Mouse (Mus musculus) bone marrow, adult 2 months (tissue): ENCODE measurements at regions not wholly inside any gene's neighbourhood (a gene's known extent, or its start where the extent isn't known, plus 50 kb on each side); places are given as distances from the start of the nearest gene placed in this dataset.
"Not testable (repeated sequence)": the region's sequence is repeated elsewhere in the genome, so short reads cannot be mapped to it uniquely, and the experiment has no call there.

Experiments
- H3K27ac ChIP-seq: fragments of 200-500 bp; 2 replicates; pipeline ENCODE4 v1.5.1; 2012; ENCODE audit warnings: low read depth, mild to moderate bottlenecking, control low read depth, inconsistent platforms, low read length; ENCODE audit not compliant: control insufficient read depth, poor library complexity, insufficient read depth
- H3K4me1 ChIP-seq: fragments of 200-500 bp; 2 replicates; pipeline ENCODE4 v1.6.1; 2011; ENCODE audit warnings: low read length; ENCODE audit not compliant: control insufficient read depth, insufficient read depth
- H3K4me3 ChIP-seq: fragments of 200-500 bp; replicated peaks from 2 replicates; pipeline ENCODE3; 2011; ENCODE audit warnings: mild to moderate bottlenecking, low read depth, low read length, control low read depth; ENCODE audit not compliant: control insufficient read depth
- CTCF ChIP-seq: fragments of 200-500 bp; IDR thresholded peaks from 2 replicates; pipeline ENCODE4 v1.5.1; 2011; ENCODE audit warnings: low read length, control low read depth; ENCODE audit not compliant: control insufficient read depth, insufficient read depth
- POLR2A ChIP-seq: fragments of 200-500 bp; IDR thresholded peaks from 2 replicates; pipeline ENCODE4 v1.6.1; 2011; ENCODE audit warnings: low read depth, mild to moderate bottlenecking, control low read depth, low read length, borderline replicate concordance; ENCODE audit not compliant: control insufficient read depth
- WGBS: fragments of 180-500 bp; shearing (Covaris S2); methylation state at CpG from one replicate; pipeline ENCODE4 v1.1.7; 2018; 5-methylcytosine and 5-hydroxymethylcytosine counted together

DNA sequence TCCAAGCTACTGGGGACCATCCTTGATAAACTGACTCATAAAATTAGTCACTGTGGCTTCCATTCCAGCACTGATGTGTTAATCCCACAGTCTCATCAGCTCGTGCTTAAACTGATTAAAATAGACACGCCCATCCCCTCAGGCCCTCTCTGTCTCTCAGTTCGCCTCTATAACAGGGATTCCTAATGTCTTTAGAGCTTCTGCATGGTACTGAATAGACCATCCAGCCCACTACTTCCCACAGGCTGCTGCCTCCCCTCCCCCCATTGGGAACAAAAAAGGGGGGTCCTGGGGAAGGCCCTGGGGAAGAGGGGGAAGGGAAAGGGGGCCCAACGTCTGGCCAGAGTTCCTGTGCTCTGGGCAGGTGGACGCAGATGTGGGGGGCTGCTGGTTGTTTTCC lies 119.7 kb upstream of the Kctd3 start:
- no peak overlapping the region for H3K27ac ChIP-seq
- H3K4me1 ChIP-seq: no peaks in the 10 kb centered on the region
- TF ChIP-seq POLR2A (no peak), CTCF (no peak)
- H3K4me3 ChIP-seq: no peak overlapping the region
- 59% methylated on average over 5 of the region's 5 CpGs for WGBS

DNA sequence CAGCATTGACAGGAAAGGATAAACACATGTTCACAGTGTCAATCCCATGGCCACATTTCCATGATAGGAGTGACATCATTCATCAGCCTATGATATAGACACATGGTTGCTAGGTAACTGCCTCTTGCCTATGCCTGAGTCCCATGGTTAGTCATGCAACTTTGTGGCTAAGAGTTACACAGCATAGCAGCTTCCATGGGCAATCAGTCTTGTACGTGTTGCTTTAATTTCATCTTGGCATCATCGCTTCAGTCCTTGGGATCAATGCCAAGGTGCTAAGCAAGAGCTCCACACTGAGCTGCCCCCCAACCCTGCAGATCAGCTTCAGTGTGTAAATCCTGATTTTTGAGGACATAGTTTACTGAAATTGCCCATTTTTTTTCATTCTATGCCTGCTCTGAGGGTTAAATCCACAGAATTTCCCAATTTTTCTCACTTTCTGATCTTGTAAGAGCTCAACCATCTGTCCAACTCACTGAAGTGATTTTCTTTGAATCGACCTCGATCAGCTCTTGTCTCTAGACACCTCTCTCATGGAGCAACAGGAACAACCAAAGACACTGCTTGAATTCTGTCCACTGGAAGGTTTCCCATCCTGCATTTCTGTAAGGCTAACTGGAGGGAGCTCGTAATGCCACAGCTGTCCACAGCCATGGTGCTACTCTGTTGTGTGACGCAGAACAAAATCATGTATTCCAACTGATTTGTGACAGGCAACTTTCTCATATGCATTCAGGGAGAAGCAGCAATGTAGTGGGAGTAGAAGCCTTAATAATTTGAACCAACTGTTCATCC lies 112.5 kb upstream of the Kctd3 start:
- no peak overlapping the region for H3K27ac ChIP-seq
- no peak for TF ChIP-seq POLR2A
- TF ChIP-seq CTCF: no peak
- WGBS: 89% methylated on average over 6 of the region's 6 CpGs
- H3K4me3 ChIP-seq: no peak overlapping the region
- H3K4me1 ChIP-seq: no peaks in the 10 kb centered on the region

DNA sequence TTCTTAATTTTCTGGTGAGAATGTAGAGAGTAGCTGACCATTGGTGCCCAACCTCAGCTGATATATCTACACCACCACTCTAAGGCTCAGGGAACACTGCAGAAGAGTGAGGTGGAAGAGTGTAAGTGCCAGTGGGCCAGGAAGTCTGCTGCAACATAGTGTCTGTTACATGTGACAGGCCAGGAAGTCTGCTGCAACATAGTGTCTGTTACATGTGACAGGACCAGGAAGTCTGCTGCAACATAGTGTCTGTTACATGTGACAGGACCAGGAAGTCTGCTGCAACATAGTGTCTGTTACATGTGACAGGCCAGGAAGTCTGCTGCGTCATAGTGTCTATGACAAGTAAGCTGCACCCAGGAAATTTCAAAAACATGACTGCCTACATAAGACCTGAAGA lies 111.4 kb upstream of the Kctd3 start:
- WGBS: 10% methylated on average over 1 of the region's 1 CpGs
- H3K4me1 ChIP-seq, H3K27ac ChIP-seq, H3K4me3 ChIP-seq: not testable (repeated sequence)

DNA sequence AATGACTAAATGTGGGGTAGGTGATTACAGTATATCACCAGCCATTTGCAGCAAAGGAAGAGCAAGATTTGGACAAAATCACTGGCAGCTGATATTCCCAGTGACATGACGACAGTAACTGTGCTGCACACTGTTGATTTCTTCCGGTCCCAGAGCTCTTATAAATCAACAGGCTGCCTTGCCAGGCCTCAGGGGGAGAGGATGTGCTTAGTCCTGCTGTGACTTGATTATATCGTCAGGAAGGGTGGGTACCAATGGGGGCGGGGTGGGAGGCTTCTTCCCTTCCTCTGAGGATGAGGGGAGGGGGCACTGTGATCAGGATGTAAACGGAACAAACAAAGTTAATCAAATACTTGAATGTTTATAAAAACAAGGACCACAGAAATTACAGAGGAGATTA lies 110.9 kb upstream of the Kctd3 start:
- H3K4me3 ChIP-seq: no peak overlapping the region
- WGBS: 15% methylated on average over 5 of the region's 5 CpGs
- no peak for TF ChIP-seq POLR2A
- TF ChIP-seq CTCF: no peak

DNA sequence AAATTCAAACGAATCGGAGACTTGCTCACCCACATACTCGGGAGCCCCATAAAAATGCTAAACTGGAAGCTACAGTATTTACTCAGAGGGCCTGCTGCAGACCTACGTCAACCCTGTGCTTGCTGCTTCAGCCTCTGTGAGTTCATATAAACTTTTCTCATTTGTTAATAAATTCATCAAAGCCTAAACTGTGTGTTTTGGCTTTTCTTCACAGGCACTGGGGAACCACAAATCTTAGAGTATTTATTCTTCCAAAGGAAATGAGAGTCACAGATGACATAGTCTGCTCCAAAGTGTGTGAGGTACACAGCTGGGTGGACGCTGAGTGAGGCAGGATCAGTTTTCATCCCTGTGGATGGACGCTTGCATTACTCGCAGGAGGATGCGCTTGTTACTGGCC lies 108.3 kb upstream of the Kctd3 start:
- no peak overlapping the region for H3K27ac ChIP-seq
- H3K4me3 ChIP-seq: no peak overlapping the region
- 80% methylated on average over 8 of the region's 8 CpGs for WGBS
- no peak for TF ChIP-seq POLR2A
- TF ChIP-seq CTCF: no peak
- H3K4me1 ChIP-seq: no peaks in the 10 kb centered on the region

More for the DNA sequence above, 110.9 kb upstream of the Kctd3 start:
- Histone ChIP-seq H3K4me1 (no peaks in the 10 kb centered on the region), H3K27ac (no peak overlapping the region)

DNA sequence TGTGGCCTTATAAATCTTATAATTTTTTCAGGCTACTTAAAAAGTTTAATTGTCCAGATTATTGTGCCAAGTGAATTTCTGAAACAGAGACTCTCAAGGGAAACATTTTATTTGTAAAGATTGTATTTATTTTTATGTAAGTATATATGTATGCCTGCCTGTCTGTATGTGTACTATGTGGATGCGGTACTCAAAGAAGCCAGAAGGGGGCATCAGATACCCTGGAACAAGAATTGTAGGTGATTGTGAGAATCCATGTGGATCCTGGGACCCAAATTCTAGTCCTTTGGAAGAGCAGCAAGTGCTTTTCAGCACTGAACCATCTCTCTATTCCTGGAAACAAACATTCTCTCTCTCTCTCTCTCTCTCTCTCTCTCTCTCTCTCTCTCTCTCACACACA lies 107.6 kb upstream of the Kctd3 start:
- Histone ChIP-seq H3K4me1 (no peaks in the 10 kb centered on the region), H3K4me3 (no peak overlapping the region), H3K27ac (no peak overlapping the region)
- TF ChIP-seq POLR2A (no peak), CTCF (no peak)
- 85% methylated on average over 1 of the region's 1 CpGs for WGBS

DNA sequence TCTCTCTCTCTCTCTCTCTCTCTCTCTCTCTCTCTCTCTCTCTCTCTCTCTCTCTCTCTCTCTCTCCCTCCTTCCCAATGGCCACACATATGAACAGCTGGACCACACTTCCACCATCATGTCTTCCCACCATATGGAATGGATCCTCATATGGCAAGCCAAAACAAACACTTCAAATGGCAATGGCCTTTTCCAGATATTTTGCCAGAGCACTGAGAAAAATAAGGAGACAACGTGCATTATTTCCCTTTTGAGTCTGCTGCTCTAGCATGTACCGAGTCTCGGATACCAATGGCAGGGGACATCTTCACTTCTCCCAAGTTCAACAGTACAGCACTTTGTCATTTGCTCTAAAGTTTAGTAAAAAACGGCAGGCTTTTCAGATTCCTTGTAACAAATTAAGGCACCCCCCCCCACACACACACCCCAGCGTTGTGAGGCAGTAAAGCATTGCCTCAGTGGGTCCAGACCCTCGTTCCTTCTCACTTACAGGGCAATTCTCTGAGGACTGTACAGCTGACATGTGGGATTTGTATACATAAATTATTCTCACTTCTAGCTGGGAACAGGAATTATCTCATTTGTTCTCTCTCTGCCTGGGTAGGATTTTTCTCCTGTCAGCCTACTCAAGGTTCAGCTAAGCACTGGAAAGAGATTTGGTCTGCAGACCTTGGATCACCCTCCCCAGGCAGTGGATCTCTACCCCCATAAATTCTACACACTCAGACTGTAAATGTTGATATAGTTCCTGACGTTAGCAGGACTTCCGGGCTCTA lies 100.8 kb upstream of the Kctd3 start:
- WGBS: 74% methylated on average over 8 of the region's 8 CpGs
- TF ChIP-seq POLR2A: no peak
- TF ChIP-seq CTCF: no peak
- Histone ChIP-seq H3K4me3 (no peak overlapping the region), H3K4me1 (no peaks in the 10 kb centered on the region), H3K27ac (no peak overlapping the region)

DNA sequence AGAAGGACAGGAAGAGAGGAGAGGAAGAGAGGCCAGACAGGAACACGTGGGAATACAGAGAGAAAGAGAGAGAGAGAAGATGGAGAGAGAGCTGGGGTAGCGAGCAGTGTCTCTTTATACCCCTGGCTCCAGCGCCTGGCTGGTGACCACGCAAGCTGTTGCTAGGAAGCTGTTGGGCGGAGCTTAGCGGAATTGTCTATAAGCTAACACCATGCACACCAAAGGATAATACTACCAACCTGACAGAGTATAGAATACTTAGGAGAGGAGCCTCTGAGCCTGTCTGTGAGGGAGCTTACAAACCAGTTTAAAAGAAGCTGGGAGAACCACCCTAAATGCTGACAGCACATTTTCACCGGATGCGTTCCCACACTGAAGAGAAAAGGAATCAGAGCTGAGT lies 100.2 kb upstream of the Kctd3 start:
- Histone ChIP-seq H3K4me1 (no peaks in the 10 kb centered on the region), H3K4me3 (no peak overlapping the region), H3K27ac (no peak overlapping the region)
- no peak for TF ChIP-seq CTCF
- 65% methylated on average over 8 of the region's 8 CpGs for WGBS

DNA sequence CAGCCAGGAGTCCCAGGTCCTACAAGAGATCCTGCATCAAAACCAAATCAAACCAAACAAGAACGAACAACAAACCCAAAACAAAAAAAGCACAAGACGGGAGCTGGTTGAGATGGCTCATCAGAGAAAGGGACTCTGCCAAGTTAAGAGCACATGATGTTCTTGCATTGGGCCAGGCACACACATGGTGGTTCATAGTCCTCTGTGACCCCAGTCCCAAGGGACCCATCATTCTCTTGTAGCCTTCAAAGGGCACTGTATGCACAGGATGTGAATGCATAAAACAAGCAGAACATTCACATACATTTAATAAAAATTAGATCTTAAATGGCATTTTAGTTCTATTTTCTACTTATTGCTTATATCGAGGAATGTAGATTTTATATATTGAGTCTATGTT lies 99.5 kb upstream of the Kctd3 start:
- WGBS: 70% methylated on average over 3 of the region's 3 CpGs
- TF ChIP-seq CTCF (no peak), POLR2A (no peak)
- Histone ChIP-seq H3K4me3 (no peak overlapping the region), H3K27ac (no peak overlapping the region), H3K4me1 (no peaks in the 10 kb centered on the region)
